Mouse (Mus musculus) cerebellum, adult 2 months (tissue): ENCODE results near the gene Lrrk1.

Experiments
- CTCF ChIP-seq: fragments of 200-500 bp; IDR thresholded peaks from 2 replicates; pipeline ENCODE4 v1.5.1; 2011; ENCODE audit warnings: low read depth, mild to moderate bottlenecking, control low read depth, low read length, moderate library complexity, borderline replicate concordance; ENCODE audit not compliant: insufficient read depth
- POLR2A ChIP-seq: fragments of 200-500 bp; IDR thresholded peaks from 2 replicates; pipeline ENCODE4 v1.6.1; 2011; ENCODE audit warnings: low read length, control low read depth, borderline replicate concordance; ENCODE audit not compliant: insufficient read depth

- no peak for TF ChIP-seq POLR2A
- TF ChIP-seq CTCF, result no peak
These were observed 45.3 kb downstream of the Lrrk1 start for GRCm38 (mm10) chr7:66342831-66343230.
